Mouse (Mus musculus): ENCODE results near the gene Med16.

DNA sequence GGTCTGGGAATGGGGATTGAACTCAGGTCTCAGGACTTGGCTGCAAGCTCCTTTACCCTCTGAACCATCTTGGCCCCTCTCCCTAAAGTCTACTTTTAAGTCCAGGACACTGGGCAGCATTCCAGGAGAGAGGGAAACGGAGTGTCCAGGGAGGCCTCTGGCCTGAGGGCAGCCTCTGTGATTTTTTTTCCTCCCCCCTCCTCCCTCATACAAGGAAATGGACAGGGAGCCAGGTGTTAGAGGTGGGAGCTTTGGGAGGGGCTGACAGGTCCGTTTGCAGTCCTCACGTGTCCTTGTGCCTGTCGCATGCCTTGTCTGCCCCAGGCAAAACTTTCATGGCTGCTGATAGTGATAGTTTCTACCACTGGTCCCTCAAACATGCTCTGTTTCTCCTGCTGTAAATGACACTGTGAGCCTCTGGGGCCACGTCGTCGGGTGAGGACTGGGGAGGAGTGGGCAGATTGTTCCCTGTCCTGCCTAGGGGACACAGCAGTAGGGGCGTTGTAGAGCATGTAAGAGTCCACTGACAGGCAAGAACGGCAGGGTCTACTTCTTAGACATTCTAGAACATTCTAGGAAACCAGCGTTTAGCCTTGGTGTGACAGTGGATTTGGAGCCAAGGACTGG lies 27.7 kb upstream of the Med16 start:
- TF ChIP-seq CTCF (IDR thresholded peaks at IDR 0.05; ENCODE audit: low read depth, low read length) (no peak), POLR2A (IDR thresholded peaks at IDR 0.05; ENCODE audit: borderline replicate concordance, low read depth, low read length) (no peak)

Data from bone marrow macrophage, adult 2 months (primary cell).